In genomic region chr2:179799906-179800532, GRCm38 (mm10) we compare ENCODE assay signal across 8 mouse cellular contexts.
DNase-seq lines count a peak whose midpoint lies in the region; ATAC-seq and TF ChIP-seq lines count a peak whose summit lies in the region.
"Had no signal": no experiment of that assay in that cellular context is flagged by ENCODE, and none has a peak within 500 bp of the region (broad histone marks: within the 10 kb centered on the region; RNA-seq: fewer than 3 reads in every experiment).

No protein-coding gene starts in this region.

- H3K4me3 ChIP-seq in kidney, embryonic 15.5 days (replicated peaks): no peak overlapping the region
- no peak overlapping the region for H3K4me3 ChIP-seq in stomach, postnatal 0 days (ENCODE audit: low read depth, low read length)

- H3K4me1 ChIP-seq in kidney, embryonic 15.5 days: no peaks in the 10 kb centered on the region
- no peaks in the 10 kb centered on the region for H3K4me1 ChIP-seq in stomach, postnatal 0 days (replicated peaks; ENCODE audit: control insufficient read depth, insufficient read depth)

- no peak for TF ChIP-seq EP300 in stomach, postnatal 0 days (optimal IDR thresholded peaks at IDR 0.05)

- TF ChIP-seq CTCF in stomach, postnatal 0 days (IDR thresholded peaks at IDR 0.05; ENCODE audit: low read depth): no peak

- no peaks in the 10 kb centered on the region for H3K27me3 ChIP-seq in kidney, embryonic 15.5 days
- H3K27me3 ChIP-seq in stomach, postnatal 0 days (ENCODE audit: control insufficient read depth, insufficient read depth, low read length): no peaks in the 10 kb centered on the region
- H3K27me3 ChIP-seq: Patski had no signal

- no peak overlapping the region for H3K4me2 ChIP-seq in kidney, embryonic 15.5 days
- no peak overlapping the region for H3K4me2 ChIP-seq in stomach, postnatal 0 days (replicated peaks; ENCODE audit: low read depth)

- DNase-seq in kidney, postnatal 14 days: peak; percentile 37
- peak; percentile 65 to 76 for DNase-seq in frontal cortex, adult 2 months (ENCODE audit: extremely low spot score in 1 of 2, low spot score in 1 of 2)
- peak; percentile 69 to 81 for DNase-seq in layer of hippocampus, postnatal 14 days (ENCODE audit: low spot score in 2 of 2)
- DNase-seq in right cerebral cortex, postnatal 14 days: peak; percentile 61
- DNase-seq in stomach, postnatal 0 days (ENCODE audit: low spot score): no peak
- no peak for DNase-seq in heart, adult 18-20 months

- no peaks in the 10 kb centered on the region for H3K36me3 ChIP-seq in kidney, embryonic 15.5 days
- no peaks in the 10 kb centered on the region for H3K36me3 ChIP-seq in stomach, postnatal 0 days (ENCODE audit: control insufficient read depth, insufficient read depth, low read length)

- no peak for ATAC-seq in kidney, embryonic 15.5 days (replicated peaks; ENCODE audit: low FRiP score)
- no peak for ATAC-seq in stomach, postnatal 0 days (ENCODE audit: low FRiP score, low TSS enrichment)
- ATAC-seq: Patski had no signal

- no peak overlapping the region for H3K27ac ChIP-seq in kidney, embryonic 15.5 days
- H3K27ac ChIP-seq in stomach, postnatal 0 days (replicated peaks): no peak overlapping the region

- no peaks in the 10 kb centered on the region for H3K9me3 ChIP-seq in kidney, embryonic 15.5 days (replicated peaks)
- no peaks in the 10 kb centered on the region for H3K9me3 ChIP-seq in stomach, postnatal 0 days (ENCODE audit: control insufficient read depth, low read length)

- H3K9ac ChIP-seq in kidney, embryonic 15.5 days: no peak overlapping the region
- no peak overlapping the region for H3K9ac ChIP-seq in stomach, postnatal 0 days (ENCODE audit: low read length)

- 85% methylated on average over 19 of the region's 19 CpGs for WGBS in kidney, embryonic 15.5 days
- WGBS in stomach, postnatal 0 days: 74% methylated on average over 19 of the region's 19 CpGs

Comparison
In these comparisons a context has a peak if more than half of its experiments do, and no peak if none do; other contexts are left out.
1. DNase-seq: peak in kidney, postnatal 14 days (single experiment), frontal cortex, adult 2 months (2 of 2), layer of hippocampus, postnatal 14 days (2 of 2) and right cerebral cortex, postnatal 14 days (single experiment); none in stomach, postnatal 0 days (single experiment) and heart, adult 18-20 months (0 of 2).